Comparison of ENCODE assay signal across 8 mouse cellular contexts in genomic region chr1:105991931-105992837, GRCm38 (mm10). TPM values are rescaled to one million over a fixed set of nuclear protein-coding genes. Genes with fewer than 3 reads are reported as not detected.
DNase-seq lines count a peak whose midpoint lies in the region; ATAC-seq and TF ChIP-seq lines count a peak whose summit lies in the region.

No protein-coding gene starts in this region.

- intact Hi-C loops in heart, postnatal 25 days (cut with DNase I): loop anchor here (5.0 to 10.0 kb wide), 3 partner anchors 100 to 327 kb away; partner anchors contain the start of genes Phlpp1, Pign and Relch
- intact Hi-C loops in left cerebral cortex, postnatal 25 days (cut with DNase I): loop anchor here (2.0 to 5.0 kb wide), 6 partner anchors 47 to 720 kb away; partner anchors contain the start of genes Bcl2, Pign, Relch and Tnfrsf11a

- ATAC-seq in heart, embryonic 13.5 days (ENCODE audit: extremely low read depth, insufficient number of reproducible peaks, low FRiP score, low TSS enrichment): no peak
- ATAC-seq in G1E (ENCODE audit: extremely low read depth, insufficient number of reproducible peaks, low FRiP score, poor library complexity, severe bottlenecking): no peak
- ATAC-seq in forebrain, embryonic 15.5 days (replicated peaks): no peak
- no peak for ATAC-seq in liver, embryonic 16.5 days (ENCODE audit: low read depth)

- peak overlapping the region; percentile 95 for H3K9ac ChIP-seq in heart, embryonic 13.5 days
- peak overlapping the region; percentile 67 for H3K9ac ChIP-seq in forebrain, embryonic 15.5 days (replicated peaks)
- H3K9ac ChIP-seq in liver, embryonic 16.5 days (ENCODE audit: low read depth, low read length): peak overlapping the region; percentile 85

- WGBS in heart, embryonic 13.5 days: 26% methylated on average over 17 of the region's 17 CpGs
- 22% methylated on average over 17 of the region's 17 CpGs for WGBS in forebrain, embryonic 15.5 days
- WGBS in liver, embryonic 16.5 days (ENCODE audit: insufficient replicate concordance): 15% methylated on average over 17 of the region's 17 CpGs

- no peaks in the 10 kb centered on the region for H3K36me3 ChIP-seq in heart, embryonic 13.5 days
- H3K36me3 ChIP-seq in G1E (replicated peaks): peaks cover 8% of the 10 kb centered on the region
- H3K36me3 ChIP-seq in forebrain, embryonic 15.5 days: no peaks in the 10 kb centered on the region
- no peaks in the 10 kb centered on the region for H3K36me3 ChIP-seq in liver, embryonic 16.5 days (ENCODE audit: control insufficient read depth, insufficient read depth)

- no peaks in the 10 kb centered on the region for H3K27me3 ChIP-seq in heart, embryonic 13.5 days (replicated peaks)
- H3K27me3 ChIP-seq in G1E (ENCODE audit: insufficient read depth, low read length): no peaks in the 10 kb centered on the region
- H3K27me3 ChIP-seq in forebrain, embryonic 15.5 days: no peaks in the 10 kb centered on the region
- H3K27me3 ChIP-seq in liver, embryonic 16.5 days (ENCODE audit: control insufficient read depth, insufficient read depth, low read depth, low read length): no peaks in the 10 kb centered on the region

- H3K4me3 ChIP-seq in heart, embryonic 13.5 days: peak overlapping the region; percentile 93
- peak overlapping the region; percentile 94 for H3K4me3 ChIP-seq in G1E (ENCODE audit: low read depth, low read length)
- H3K4me3 ChIP-seq in forebrain, embryonic 15.5 days: peak overlapping the region; percentile 82
- peak overlapping the region; percentile 82 for H3K4me3 ChIP-seq in liver, embryonic 16.5 days (ENCODE audit: low read depth, low read length)

- peak overlapping the region; percentile 96; the same call in 1 of the 2 replicates for H3K27ac ChIP-seq in heart, embryonic 13.5 days (replicated peaks)
- no peak overlapping the region for H3K27ac ChIP-seq in forebrain, embryonic 15.5 days (replicated peaks)
- H3K27ac ChIP-seq in liver, embryonic 16.5 days (ENCODE audit: low read length): peak overlapping the region; percentile 95

- no peak for DNase-seq in heart, postnatal 25 days (ENCODE audit: low spot score)
- DNase-seq in G1E (ENCODE audit: low spot score): no peak
- DNase-seq in frontal cortex, postnatal 25 days (ENCODE audit: low spot score in 2 of 2): no peak
- DNase-seq in left cerebral cortex, postnatal 25 days (ENCODE audit: low spot score in 2 of 2): no peak
- DNase-seq in ovary, postnatal 36 days (ENCODE audit: low spot score): no peak

- H3K4me1 ChIP-seq in heart, embryonic 13.5 days: peaks cover 66% of the 10 kb centered on the region
- H3K4me1 ChIP-seq in G1E (ENCODE audit: insufficient read depth, low read depth, low read length): peaks cover 58% of the 10 kb centered on the region
- peaks cover 34% of the 10 kb centered on the region for H3K4me1 ChIP-seq in forebrain, embryonic 15.5 days
- peaks cover 38% of the 10 kb centered on the region for H3K4me1 ChIP-seq in liver, embryonic 16.5 days (ENCODE audit: control insufficient read depth, low read depth, low read length)

- no peaks in the 10 kb centered on the region for H3K9me3 ChIP-seq in heart, embryonic 13.5 days
- H3K9me3 ChIP-seq in G1E (replicated peaks): no peaks in the 10 kb centered on the region
- H3K9me3 ChIP-seq in forebrain, embryonic 15.5 days: no peaks in the 10 kb centered on the region
- H3K9me3 ChIP-seq in liver, embryonic 16.5 days (replicated peaks; ENCODE audit: control insufficient read depth, low read length): no peaks in the 10 kb centered on the region

- no peak for TF ChIP-seq CTCF in G1E (IDR thresholded peaks at IDR 0.05; ENCODE audit: low read depth, low read length)

- peak overlapping the region; percentile 98 for H3K4me2 ChIP-seq in heart, embryonic 13.5 days
- H3K4me2 ChIP-seq in forebrain, embryonic 15.5 days (replicated peaks): peak overlapping the region; percentile 98
- H3K4me2 ChIP-seq in liver, embryonic 16.5 days (ENCODE audit: low read depth, low read length): peak overlapping the region; percentile 95

RNA-seq across cellular contexts. Expression of gene Zcchc2, which starts 2.0 kb away (rescaled TPM):
- 1.3 and 1.5 TPM in 2 replicates for polyA plus RNA-seq in heart, embryonic 13.5 days (2015; fragmentation: Nextera tagmentation; extraction: Ambion mirVana)
- total RNA-seq in heart, postnatal 25 days (2021): 1 to 10 TPM; 8.2 to 8.5 TPM
- total RNA-seq in G1E (2014; fragmentation: Nextera tagmentation): 36.7 and 44.7 TPM in 2 replicates
- total RNA-seq in G1E (2017): 13.4 and 13.7 TPM in 2 replicates
- 13.0 and 13.7 TPM in 2 replicates for polyA plus RNA-seq in G1E (2012)
- polyA plus RNA-seq in forebrain, embryonic 15.5 days (2015; fragmentation: Nextera tagmentation; extraction: Ambion mirVana): 1.6 and 1.8 TPM in 2 replicates
- polyA plus RNA-seq in liver, embryonic 16.5 days (2015; fragmentation: Nextera tagmentation; extraction: Ambion mirVana): 1.3 TPM in 2 replicates
- 10 to 100 TPM; 22.1 to 27.1 TPM for total RNA-seq in left cerebral cortex, postnatal 25 days (2021)
